Mouse (Mus musculus) stomach, postnatal 0 days (tissue): ENCODE data around the gene Acsm4.

Source experiments
- CTCF ChIP-seq: IDR thresholded peaks from 2 replicates; pipeline ENCODE4 v1.5.1; 2016; ENCODE audit warnings: antibody characterized with exemption, low read depth, mild to moderate bottlenecking, moderate library complexity
- EP300 ChIP-seq: optimal IDR thresholded peaks from 2 replicates; pipeline ENCODE3; 2016; ENCODE audit warnings: antibody characterized with exemption

DNA sequence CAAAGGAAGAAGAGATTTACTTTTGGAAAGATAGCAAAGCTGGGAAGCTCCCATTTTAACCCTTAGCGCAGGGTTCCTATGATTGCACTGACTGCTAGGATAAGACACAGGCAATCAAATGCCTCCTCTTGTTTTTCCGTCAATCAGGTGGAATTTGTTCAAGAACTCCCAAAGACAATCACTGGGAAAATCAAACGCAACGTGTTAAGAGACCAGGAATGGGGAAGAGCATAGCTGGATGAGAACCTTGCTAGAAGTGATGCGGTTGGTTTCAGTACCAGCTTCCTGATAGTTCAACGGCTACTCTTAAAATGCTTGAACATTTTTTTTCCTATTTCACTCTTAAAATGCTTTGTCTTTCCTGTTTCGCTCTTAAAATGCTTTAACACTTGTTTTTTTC is 24.3 kb downstream of the Acsm4 start:
- no peak for TF ChIP-seq CTCF
- no peak for TF ChIP-seq EP300
